Mouse (Mus musculus) testis, adult 2 months (tissue): ENCODE measurements around the gene Retreg2.

Source experiments
- CTCF ChIP-seq: fragments of 200-500 bp; IDR thresholded peaks from 2 replicates; pipeline ENCODE4 v1.5.1; 2012; ENCODE audit warnings: low read depth, mild to moderate bottlenecking, inconsistent platforms, low read length, moderate library complexity; ENCODE audit not compliant: control insufficient read depth, insufficient read depth, insufficient replicate concordance
- POLR2A ChIP-seq: fragments of 200-500 bp; IDR thresholded peaks from 2 replicates; pipeline ENCODE4 v1.6.1; 2012; ENCODE audit warnings: low read depth, mild to moderate bottlenecking, inconsistent platforms, low read length, moderate library complexity; ENCODE audit not compliant: control insufficient read depth

GRCm38 (mm10) chr1:75168472-75169464, 26.2 kb downstream of the Retreg2 start, which contains the start of gene Zfand2b:
- TF ChIP-seq POLR2A (peak; percentile 78), CTCF (no peak)
